Mouse (Mus musculus): ENCODE results near the gene Nmbr. TPM values are rescaled to one million over a fixed set of nuclear protein-coding genes. Genes with fewer than 3 reads are reported as not detected.

Nmbr gene
- 0.55 and 0.71 TPM in 2 replicates for polyA plus RNA-seq (2015; fragmentation: Nextera tagmentation; extraction: Ambion mirVana)

DNA sequence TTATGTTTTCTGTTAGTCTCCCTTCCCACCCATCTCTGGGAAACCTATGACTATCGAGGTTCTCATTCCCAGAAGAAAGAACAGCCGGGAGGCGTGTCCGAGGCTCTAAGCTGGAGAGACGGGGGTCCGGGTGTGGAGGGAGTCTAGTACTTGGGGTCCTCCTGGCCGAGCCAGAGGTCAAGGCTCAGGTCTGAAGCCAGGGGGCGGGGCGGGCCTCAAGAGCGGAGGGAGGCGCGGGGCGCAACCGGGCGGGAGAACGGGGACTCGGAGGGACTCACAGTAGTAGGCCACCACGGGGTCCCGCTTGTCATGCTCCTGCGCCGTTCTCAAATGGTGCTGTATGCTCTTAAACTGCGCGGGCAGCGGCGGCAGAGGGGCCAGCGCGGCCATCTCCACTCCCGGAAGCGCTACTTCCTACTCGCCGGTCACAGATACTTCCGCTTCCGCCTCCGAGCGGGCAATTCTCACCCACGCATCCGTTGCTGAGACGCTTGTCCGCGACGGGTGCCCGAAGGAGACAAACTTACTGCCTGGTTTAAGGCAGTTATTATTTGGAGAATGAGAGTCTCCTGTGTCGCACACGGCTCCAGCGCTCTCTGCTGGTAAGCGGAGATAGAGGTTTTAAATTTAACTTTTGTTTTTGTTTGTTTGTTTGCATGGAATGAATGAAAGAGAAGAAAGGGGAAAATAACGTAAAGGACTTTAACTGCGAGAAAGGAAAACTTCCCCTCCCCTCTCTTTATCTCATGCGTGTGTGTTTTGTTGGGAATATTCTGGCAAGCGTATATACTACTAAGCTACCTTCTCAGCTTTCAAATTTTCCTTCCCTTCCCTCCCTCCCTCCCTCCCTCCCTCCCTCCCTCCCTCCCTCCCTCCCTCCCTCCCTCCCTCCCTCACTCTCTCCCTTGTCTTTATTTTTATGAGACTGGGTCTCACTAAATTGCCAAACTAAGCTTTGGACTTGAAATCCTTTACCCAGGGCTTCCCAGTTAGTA, at the start of gene Nmbr, which contains the start of gene Vta1:
Nmbr (plus strand) TSS at position 520 of the 995 bp plus-strand sequence.
Vta1 (minus strand) TSS at position 489 of the 995 bp plus-strand sequence.
- Histone ChIP-seq H3K4me1 (replicated peaks) (peaks cover 20% of the 10 kb centered on the region), H3K27me3 (no peaks in the 10 kb centered on the region), H3K27ac (replicated peaks) (peak within 1 kb of the TSS; percentile 87), H3K4me3 (peak within 1 kb of the TSS; percentile 85), H3K4me2 (peak within 1 kb of the TSS; percentile 69), H3K9ac (peak within 1 kb of the TSS; percentile 86), H3K36me3 (no peaks in the 10 kb centered on the region), H3K9me3 (0 out of 2 replicates have a peak, but pooled peaks cover 4% of the 10 kb centered on the region)
- WGBS = under 1% methylated on average over 50 of the region's 50 CpGs
- ATAC-seq (ENCODE audit: low read depth) = peak; percentile 96

DNA sequence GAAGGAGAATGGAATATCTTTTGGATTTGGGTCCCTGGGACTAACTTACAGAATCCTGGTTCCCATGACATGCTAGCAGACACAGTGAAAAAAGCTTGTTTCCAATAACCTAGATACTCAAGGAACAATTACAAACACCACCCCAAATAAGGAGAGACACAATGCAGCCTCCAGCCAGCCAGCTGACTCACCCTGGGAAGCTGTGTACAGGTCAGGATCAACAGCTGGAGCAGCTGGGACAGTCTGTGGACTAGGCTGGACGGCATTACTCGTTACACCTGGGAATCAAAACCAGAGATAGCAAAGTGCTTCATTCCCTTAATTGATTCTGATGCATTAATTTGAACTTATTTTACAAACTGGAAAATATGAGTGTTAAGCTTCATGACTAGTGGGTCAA, 44.5 kb upstream of the Nmbr start:
- no peak for ATAC-seq (ENCODE audit: low read depth)
- H3K36me3 ChIP-seq = peaks cover 35% of the 10 kb centered on the region
- H3K9me3 ChIP-seq = no peaks in the 10 kb centered on the region
- WGBS = 80% methylated on average over 2 of the region's 2 CpGs
- H3K4me2 ChIP-seq = no peak overlapping the region
- H3K4me3 ChIP-seq = no peak overlapping the region
- no peaks in the 10 kb centered on the region for H3K27me3 ChIP-seq
- no peak overlapping the region for H3K9ac ChIP-seq
- H3K4me1 ChIP-seq (replicated peaks) = no peaks in the 10 kb centered on the region
- no peak overlapping the region for H3K27ac ChIP-seq (replicated peaks)

DNA sequence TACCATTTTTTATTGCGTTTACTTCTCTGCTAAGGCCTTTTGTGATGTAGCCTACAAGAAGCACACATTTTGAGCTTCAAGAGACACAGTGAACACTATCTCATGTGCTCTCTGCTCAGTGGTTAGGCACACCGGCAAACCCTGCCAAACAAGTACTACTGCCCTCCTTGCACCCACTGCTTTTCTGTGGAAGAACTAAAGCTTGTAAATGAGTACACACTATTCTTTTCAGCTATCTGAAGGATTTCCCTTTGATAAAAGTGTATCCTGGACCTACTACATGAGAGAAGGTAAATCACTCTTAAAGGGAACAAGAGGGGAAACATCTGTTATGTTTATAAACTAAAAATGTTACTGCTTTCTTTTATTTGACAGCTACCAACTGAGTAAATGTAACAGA, 39.2 kb upstream of the Nmbr start:
- H3K9ac ChIP-seq = no peak overlapping the region
- 100% methylated on average over 2 of the region's 2 CpGs for WGBS
- no peaks in the 10 kb centered on the region for H3K9me3 ChIP-seq
- no peak overlapping the region for H3K4me3 ChIP-seq
- ATAC-seq (ENCODE audit: low read depth) = no peak
- no peak overlapping the region for H3K4me2 ChIP-seq
- H3K27me3 ChIP-seq = no peaks in the 10 kb centered on the region
- no peaks in the 10 kb centered on the region for H3K4me1 ChIP-seq (replicated peaks)
- H3K27ac ChIP-seq (replicated peaks) = no peak overlapping the region
- H3K36me3 ChIP-seq = peaks cover 43% of the 10 kb centered on the region

DNA sequence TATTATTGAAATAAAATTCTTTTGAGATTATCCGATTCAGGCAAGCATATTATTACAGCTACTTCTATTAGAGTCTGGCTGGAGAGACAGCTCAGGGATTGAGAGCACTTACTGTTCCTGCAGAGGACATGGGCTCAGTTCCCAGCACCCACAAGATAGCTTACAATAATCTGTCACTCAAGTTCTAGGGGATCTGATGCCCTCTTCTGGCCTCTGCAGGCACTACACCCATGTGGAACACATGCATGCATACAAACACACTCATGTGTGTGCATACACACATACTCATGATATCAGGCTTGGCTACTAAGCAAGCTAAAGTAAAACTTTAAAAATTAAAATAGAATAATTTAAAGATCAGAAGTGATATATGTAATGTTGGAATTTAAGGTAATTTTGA, 19.7 kb upstream of the Nmbr start:
- 91% methylated on average over 1 of the region's 1 CpGs for WGBS
- no peak for ATAC-seq (ENCODE audit: low read depth)
- H3K9ac ChIP-seq = no peak overlapping the region
- peaks cover 23% of the 10 kb centered on the region for H3K36me3 ChIP-seq
- H3K4me3 ChIP-seq = no peak overlapping the region
- peaks cover 3% of the 10 kb centered on the region; the same call in 1 of the 2 replicates for H3K9me3 ChIP-seq
- H3K4me1 ChIP-seq (replicated peaks) = peaks cover 7% of the 10 kb centered on the region
- H3K4me2 ChIP-seq = no peak overlapping the region
- no peak overlapping the region for H3K27ac ChIP-seq (replicated peaks)
- H3K27me3 ChIP-seq = no peaks in the 10 kb centered on the region

DNA sequence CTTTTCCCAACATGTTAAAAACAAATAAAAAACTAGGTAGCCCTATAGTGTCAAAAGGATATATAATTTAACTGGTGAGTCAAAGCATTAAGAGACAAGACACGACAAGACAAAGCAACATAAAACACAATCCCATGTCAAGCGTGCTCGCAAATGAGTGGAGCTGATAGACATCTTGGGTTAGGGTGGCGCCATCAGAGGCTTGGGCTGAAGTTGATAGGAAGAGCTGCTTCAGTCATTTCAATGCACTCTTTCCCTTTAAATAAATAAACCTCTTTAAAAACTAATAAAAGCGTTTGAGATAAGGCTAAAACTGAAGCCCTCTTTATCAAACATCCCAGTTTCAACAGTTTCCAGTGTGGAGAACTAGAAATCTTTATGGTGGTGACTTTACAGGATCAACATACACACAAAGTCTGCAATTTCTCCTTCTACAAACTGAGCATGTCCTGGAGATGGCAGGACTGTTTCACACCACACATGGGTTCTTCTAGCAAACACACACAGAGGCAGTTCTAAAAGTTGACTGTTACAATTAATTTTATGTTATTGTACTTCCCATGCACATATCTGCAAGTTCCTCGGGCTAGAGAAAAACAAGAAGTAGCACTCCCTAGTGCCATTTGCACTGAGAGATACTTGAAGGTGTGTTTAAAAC, 16.5 kb upstream of the Nmbr start:
- peaks cover 20% of the 10 kb centered on the region for H3K36me3 ChIP-seq
- H3K4me3 ChIP-seq = no peak overlapping the region
- no peak overlapping the region for H3K4me2 ChIP-seq
- whole genome bisulfite sequencing = 92% methylated on average over 6 of the region's 6 CpGs
- no peaks in the 10 kb centered on the region for H3K27me3 ChIP-seq
- peaks cover 10% of the 10 kb centered on the region for H3K4me1 ChIP-seq (replicated peaks)
- peaks cover 3% of the 10 kb centered on the region; the same call in 1 of the 2 replicates for H3K9me3 ChIP-seq
- no peak for ATAC-seq (ENCODE audit: low read depth)
- no peak overlapping the region for H3K9ac ChIP-seq
- H3K27ac ChIP-seq (replicated peaks) = no peak overlapping the region

DNA sequence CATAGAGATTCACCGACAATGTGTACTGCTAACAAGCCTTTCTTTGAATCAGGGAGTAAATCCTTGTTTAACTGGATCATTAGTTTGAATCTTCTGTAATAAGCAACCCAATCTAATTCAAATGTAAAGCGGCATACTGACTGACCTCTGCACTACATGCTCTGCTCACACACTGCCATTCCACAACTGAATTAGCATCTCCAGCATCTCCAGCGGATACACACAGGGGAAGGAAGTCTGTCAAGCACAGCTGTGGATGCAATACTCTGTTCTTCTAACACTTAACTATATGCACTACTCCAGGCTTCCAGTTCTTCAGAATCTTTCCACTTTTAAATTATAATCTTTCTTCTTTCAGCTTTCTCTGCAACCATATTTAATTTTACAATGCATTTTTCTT, 15.0 kb upstream of the Nmbr start:
- Histone ChIP-seq H3K27me3 (no peaks in the 10 kb centered on the region), H3K36me3 (peaks cover 17% of the 10 kb centered on the region), H3K27ac (replicated peaks) (no peak overlapping the region), H3K4me3 (no peak overlapping the region), H3K4me1 (replicated peaks) (peaks cover 10% of the 10 kb centered on the region), H3K4me2 (no peak overlapping the region), H3K9me3 (peaks cover 3% of the 10 kb centered on the region; the same call in 1 of the 2 replicates), H3K9ac (no peak overlapping the region)
- WGBS = 53% methylated on average over 3 of the region's 3 CpGs
- ATAC-seq (ENCODE audit: low read depth) = no peak

DNA sequence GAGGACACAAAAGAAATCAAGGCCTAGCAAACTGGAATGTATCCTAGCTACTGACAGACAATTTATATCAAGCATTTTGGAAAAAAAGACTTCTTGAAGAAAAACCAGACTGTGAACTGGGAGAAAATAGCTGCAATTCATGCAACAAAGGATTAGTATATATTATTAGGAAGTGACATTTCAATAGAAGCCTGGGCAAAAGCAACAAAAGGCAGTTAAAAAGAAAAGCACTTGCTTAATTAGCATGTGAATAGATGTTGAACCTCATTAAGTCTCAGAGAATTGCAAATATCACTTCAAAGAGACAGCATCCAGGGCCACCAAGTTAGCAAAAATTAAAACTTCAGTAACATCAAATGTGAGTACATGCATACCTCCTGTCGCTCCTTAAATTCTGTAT, 2.2 kb upstream of the Nmbr start:
- Histone ChIP-seq H3K9me3 (0 out of 2 replicates have a peak, but pooled peaks cover 4% of the 10 kb centered on the region), H3K27me3 (no peaks in the 10 kb centered on the region), H3K4me3 (peak overlapping the region; percentile 85; the same call in 1 of the 2 replicates), H3K27ac (replicated peaks) (peak overlapping the region; percentile 87), H3K4me2 (peak overlapping the region; percentile 69), H3K9ac (peak overlapping the region; percentile 86), H3K36me3 (no peaks in the 10 kb centered on the region), H3K4me1 (replicated peaks) (peaks cover 20% of the 10 kb centered on the region)
- ATAC-seq (ENCODE audit: low read depth) = no peak
- 16% methylated on average over 1 of the region's 1 CpGs for WGBS

DNA sequence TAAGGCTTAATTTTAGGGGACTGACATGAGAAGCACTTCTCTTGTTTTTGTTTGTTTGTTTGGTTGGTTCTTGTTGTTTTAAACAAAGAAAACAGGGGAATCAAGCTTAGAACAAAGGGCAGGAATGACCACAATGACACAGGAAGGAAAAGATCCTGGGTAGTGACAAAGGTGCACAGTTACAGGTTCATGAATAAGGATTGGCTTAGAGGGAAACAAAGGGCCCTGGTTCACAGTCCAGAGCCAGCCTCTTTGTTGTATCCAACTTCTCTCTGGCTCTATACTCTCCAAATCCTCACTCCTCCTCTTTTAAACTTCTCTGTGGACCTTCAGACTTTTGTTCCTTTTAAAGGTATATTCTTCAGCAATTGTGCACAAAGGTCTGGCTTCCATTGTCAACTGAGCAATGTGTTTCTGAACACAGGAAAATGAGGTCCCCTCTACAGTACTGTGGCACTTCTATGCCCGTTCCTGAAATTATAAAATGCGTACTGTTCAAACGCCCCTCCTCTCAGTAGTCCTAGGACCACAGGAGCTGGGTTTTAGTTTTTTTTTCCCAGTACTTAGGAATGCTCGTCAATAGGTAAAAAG, 1.5 kb upstream of the Nmbr start:
- Histone ChIP-seq H3K27me3 (no peaks in the 10 kb centered on the region), H3K9me3 (0 out of 2 replicates have a peak, but pooled peaks cover 4% of the 10 kb centered on the region), H3K27ac (replicated peaks) (peak overlapping the region; percentile 87), H3K4me2 (peak overlapping the region; percentile 69), H3K4me3 (peak overlapping the region; percentile 85), H3K36me3 (no peaks in the 10 kb centered on the region), H3K9ac (peak overlapping the region; percentile 86), H3K4me1 (replicated peaks) (peaks cover 20% of the 10 kb centered on the region)
- WGBS = 18% methylated on average over 4 of the region's 4 CpGs
- ATAC-seq (ENCODE audit: low read depth) = no peak

DNA sequence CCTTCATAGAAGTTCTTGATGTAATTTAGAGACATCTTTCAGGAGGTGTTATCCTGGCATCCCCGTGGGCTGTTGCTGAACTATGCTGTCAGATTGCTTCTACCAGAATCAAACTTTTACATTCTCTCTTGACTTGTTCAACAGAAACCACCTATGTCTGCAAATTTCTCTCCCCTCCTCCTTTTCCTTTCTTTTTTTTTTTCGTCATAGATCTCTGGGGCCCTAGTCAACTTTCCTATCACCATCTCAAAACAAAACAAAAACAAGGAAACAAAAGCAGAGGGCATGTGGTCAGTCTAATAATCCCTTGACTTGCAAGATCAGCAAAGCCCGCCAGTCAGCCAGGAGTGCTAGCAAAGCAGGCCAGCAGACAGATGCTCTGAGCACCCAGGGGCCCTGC, 12.7 kb downstream of the Nmbr start, which contains the start of gene Gje1:
Gje1 (minus strand) TSS at position 101 of the 400 bp plus-strand sequence.
- H3K9ac ChIP-seq = no peak within 1 kb of the TSS
- H3K4me1 ChIP-seq (replicated peaks) = no peaks in the 10 kb centered on the region
- no peaks in the 10 kb centered on the region for H3K9me3 ChIP-seq
- no peaks in the 10 kb centered on the region for H3K36me3 ChIP-seq
- 68% methylated on average over 3 of the region's 3 CpGs for WGBS
- no peaks in the 10 kb centered on the region for H3K27me3 ChIP-seq
- no peak for ATAC-seq (ENCODE audit: low read depth)
- H3K27ac ChIP-seq (replicated peaks) = no peak within 1 kb of the TSS
- H3K4me2 ChIP-seq = no peak within 1 kb of the TSS
- no peak within 1 kb of the TSS for H3K4me3 ChIP-seq

DNA sequence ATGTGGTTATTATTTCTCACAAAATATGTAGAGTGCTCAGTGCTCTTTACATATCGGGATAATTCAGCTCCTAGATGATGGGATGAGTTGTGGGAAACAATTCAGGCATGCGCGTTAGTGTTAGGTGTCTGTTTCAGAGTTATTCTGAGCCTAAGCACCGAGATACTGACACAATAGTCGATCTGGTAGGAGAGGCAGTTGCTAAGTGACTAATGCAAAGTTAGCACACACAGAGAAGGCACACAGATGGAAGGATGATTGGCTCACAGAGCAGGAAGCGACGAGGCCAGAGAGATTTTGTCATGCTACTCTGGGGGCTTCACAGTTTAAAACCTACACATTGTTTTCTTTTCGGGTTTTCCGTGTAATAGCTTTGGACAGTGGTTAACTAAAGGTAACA, 20.3 kb downstream of the Nmbr start:
- no peak for ATAC-seq (ENCODE audit: low read depth)

DNA sequence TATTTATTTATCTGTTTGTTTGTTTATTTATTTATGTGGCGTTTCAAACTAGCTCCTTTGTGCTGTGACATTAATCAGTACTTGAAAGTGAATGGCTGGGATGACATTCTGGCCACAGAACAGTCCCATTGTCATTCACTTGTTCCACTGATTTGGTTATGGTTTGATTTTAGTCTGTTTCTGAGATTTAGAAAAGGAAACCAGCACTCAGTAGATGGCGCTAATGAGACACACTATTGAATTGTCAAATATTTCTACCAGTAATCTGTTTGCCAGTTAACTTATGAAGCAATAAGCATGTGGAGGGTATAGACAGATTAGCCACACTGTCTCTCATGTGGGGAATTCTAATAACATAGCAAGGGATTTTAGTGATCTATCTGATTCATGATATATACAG, 28.9 kb downstream of the Nmbr start:
- no peak for ATAC-seq (ENCODE audit: low read depth)
- 11% methylated on average over 2 of the region's 2 CpGs for WGBS
- Histone ChIP-seq H3K4me1 (replicated peaks) (no peaks in the 10 kb centered on the region), H3K27ac (replicated peaks) (no peak overlapping the region), H3K36me3 (no peaks in the 10 kb centered on the region), H3K27me3 (no peaks in the 10 kb centered on the region), H3K9me3 (no peaks in the 10 kb centered on the region), H3K9ac (no peak overlapping the region), H3K4me3 (no peak overlapping the region), H3K4me2 (no peak overlapping the region)

More for the DNA sequence above, 20.3 kb downstream of the Nmbr start:
- Histone ChIP-seq H3K4me3 (no peak overlapping the region), H3K9ac (no peak overlapping the region), H3K9me3 (no peaks in the 10 kb centered on the region), H3K4me1 (replicated peaks) (no peaks in the 10 kb centered on the region), H3K36me3 (no peaks in the 10 kb centered on the region), H3K4me2 (no peak overlapping the region), H3K27ac (replicated peaks) (no peak overlapping the region), H3K27me3 (no peaks in the 10 kb centered on the region)
- WGBS = 73% methylated on average over 9 of the region's 9 CpGs
